Mouse (Mus musculus): ENCODE results near the gene Rabep1.

The Rabep1 gene

GRCm38 (mm10) chr11:70844559-70845456 is at the start of gene Rabep1:
Gene Rabep1 (plus strand): TSS chr11:70844778.
- peak; percentile 96 for DNase-seq (ENCODE audit: low read depth, low spot score)

GRCm38 (mm10) chr11:70802208-70802864 is 42.2 kb upstream of the Rabep1 start:
- peak; percentile 28 for DNase-seq (ENCODE audit: low read depth, low spot score)

GRCm38 (mm10) chr11:70802865-70803261 is 41.7 kb upstream of the Rabep1 start:
- no peak for DNase-seq (ENCODE audit: low read depth, low spot score)

DNA sequence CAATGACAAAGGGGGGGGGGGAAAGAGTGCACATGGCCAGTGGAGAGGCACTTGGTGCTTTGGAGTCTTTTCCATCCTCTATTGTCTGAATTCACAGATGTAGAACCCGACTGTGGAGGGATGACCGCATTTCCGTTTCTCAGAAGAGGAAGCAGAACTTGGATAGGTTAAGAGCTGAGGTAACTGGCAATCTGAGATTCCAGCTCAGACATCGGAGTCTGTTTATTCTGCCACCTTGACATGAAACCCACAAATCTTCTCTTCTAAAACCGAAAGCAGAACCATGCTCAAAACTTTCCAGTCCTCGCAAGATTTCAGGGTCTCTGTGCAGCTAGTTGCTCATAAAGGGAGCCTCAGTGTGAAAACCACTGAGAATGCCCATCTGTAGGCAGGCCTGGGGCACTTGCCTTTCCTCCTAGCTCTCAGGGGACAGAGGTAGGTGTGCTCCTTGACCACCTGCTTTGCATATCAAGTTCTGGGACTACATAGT is 40.8 kb upstream of the Rabep1 start:
- no peak for DNase-seq (ENCODE audit: low read depth, low spot score)

GRCm38 (mm10) chr11:70804395-70804794 is 40.2 kb upstream of the Rabep1 start:
- DNase-seq (ENCODE audit: low read depth, low spot score), result no peak

DNA sequence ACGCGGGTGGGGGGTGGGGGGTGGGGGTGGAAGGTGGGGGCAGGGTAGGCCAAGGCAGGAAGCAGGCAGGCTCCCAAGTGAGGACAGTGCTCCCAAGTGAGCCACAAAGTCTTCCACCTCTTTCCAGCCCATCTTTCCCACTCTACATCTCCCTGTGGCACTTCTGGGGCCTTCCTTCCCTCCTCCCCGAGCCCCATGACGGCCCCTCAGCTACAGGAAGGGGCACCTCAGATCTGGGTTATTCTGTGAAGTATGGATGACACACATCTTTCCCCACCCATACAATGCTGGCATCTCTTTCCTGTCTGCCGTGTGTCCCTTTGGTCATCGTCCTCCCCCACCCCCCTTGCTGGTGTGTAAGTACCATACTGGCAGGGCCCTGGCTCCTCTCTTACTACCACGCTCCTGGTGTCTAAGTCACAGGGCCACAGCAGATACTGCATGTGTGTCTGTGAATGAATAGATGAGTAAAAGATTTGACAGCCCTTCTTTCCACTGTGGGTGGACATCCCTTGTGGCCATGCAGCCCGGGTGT is 38.9 kb upstream of the Rabep1 start:
- DNase-seq (ENCODE audit: low read depth, low spot score), result no peak

DNA sequence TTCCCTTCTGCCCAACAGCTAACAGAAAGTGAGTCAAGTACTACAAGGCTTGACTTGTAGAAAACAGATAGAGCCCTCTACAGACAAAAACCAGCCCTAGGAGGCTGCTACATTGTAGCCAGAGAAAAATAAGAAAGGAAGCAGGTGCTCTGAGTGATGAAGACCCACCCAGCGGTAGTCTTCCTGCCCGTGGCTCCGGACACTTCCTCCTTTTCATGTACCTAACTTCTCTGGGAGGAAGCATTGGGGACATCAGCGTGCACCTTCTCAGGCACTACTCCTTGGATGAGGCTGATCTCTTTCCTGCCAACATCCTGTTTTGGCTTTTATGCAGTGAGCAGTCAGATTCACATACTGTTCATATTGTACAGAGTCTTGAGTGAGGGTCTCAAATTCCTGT is 37.9 kb upstream of the Rabep1 start:
- DNase-seq (ENCODE audit: low read depth, low spot score), result no peak

DNA sequence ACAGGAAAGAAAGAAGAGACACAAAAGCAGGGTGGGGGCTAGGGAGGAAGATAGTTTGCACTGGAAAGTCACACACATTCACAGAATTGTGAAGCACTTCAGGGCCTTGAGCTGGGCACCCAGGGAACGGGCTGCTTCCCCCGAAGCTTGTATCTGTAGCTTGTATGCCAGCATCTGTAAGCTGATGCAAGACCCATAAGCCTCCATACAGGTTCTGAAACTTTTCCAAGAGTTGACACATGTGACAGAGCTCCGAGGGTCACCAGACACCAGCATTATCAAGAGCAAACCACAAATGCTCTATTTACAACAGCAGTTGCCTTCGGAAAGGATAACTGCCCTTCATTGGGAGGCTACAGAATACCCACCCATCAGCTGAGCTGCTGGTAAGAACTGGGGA is 36.9 kb upstream of the Rabep1 start:
- DNase-seq (ENCODE audit: low read depth, low spot score), result no peak

GRCm38 (mm10) chr11:70808101-70808500 is 36.5 kb upstream of the Rabep1 start:
- DNase-seq (ENCODE audit: low read depth, low spot score), result no peak

DNA sequence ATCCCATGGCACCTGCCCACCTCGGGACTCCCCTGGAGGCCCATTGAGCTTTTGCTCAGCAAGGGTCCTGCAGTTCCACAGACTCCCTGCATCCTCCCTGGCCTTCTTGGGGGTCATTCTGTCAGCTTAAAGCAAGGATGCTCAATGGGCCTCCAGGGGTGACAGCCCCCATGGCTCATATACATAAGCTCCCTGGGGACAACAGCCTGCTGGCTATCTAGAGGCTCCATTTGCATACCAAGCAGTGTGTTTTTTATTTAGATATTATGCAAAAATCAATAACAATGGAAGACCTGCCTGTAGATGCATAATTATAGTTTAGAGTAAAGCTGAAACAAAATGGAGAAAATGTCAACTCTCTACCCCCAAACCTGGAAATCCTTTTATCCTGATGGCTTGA is 35.6 kb upstream of the Rabep1 start:
- no peak for DNase-seq (ENCODE audit: low read depth, low spot score)

DNA sequence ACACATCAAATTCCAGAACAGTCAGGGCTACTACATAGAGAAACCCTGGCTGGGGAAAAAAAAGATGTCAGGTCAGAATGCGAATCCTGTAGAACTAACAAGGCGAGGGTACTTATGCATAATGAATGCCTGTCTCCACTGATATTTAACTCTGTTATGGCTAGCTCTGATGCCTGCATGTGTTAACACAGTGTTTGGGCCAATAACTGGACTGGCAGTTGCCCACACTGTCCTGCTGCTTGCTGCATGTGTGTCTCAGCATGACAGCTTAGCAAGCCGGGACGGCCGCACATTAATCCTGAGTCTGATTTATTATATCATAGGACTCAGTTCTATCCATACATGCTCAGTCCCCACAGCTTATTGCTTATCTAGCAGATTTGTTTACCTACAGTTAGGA is 33.5 kb upstream of the Rabep1 start:
- no peak for DNase-seq (ENCODE audit: low read depth, low spot score)

GRCm38 (mm10) chr11:70811471-70812240 is 32.9 kb upstream of the Rabep1 start:
- DNase-seq (ENCODE audit: low read depth, low spot score), result no peak

DNA sequence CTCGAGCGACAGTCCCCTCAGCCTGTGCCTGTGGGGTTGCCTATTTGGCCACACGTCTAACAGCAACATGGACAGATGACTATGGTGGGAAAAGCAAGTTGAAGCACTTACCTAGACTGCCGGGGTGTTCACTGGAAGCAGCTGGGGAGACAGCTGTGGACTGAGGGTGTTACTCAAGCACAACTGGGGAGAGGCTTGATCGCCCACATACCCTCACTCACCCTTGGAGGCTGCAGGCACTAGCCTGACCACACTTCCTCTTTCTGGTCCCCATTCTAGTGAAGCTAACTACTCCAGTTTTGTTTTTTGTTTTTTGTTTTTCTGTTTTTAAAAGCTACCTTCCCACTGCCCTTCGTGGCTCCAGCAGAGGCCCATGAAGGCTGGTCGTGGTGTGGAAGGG is 32.2 kb upstream of the Rabep1 start, which contains the start of gene Scimp:
Gene Scimp, minus strand, starts transcription at position 222 of the 400 bp plus-strand sequence.
- no peak for DNase-seq (ENCODE audit: low read depth, low spot score)

- peak; percentile 15 for DNase-seq (ENCODE audit: low read depth, low spot score)
Measured at GRCm38 (mm10) chr11:70815071-70815470, 29.5 kb upstream of the Rabep1 start.

GRCm38 (mm10) chr11:70815498-70816078 is 29.0 kb upstream of the Rabep1 start:
- DNase-seq (ENCODE audit: low read depth, low spot score), result peak; percentile 83

GRCm38 (mm10) chr11:70816770-70817169 is 27.8 kb upstream of the Rabep1 start:
- DNase-seq (ENCODE audit: low read depth, low spot score), result no peak

DNA sequence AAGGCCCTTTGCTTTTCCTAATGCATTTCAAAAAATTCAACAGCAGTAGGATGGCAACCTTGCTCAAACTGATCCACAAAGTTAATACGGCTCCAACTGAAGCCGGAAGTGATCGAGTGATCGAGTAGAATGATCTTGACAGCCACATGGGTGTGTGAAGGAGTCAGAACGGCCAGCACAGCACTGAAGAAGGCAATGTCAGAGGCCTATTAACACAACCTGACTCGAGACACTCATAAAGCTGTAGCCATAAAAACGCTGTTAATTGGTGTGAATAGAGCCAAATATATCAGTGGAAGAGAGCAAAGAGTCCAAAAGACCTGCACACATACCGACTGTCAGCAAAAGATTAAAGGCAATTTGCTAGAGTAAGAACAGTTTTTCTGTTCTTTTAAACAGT is 24.5 kb upstream of the Rabep1 start:
- no peak for DNase-seq (ENCODE audit: low read depth, low spot score)

DNA sequence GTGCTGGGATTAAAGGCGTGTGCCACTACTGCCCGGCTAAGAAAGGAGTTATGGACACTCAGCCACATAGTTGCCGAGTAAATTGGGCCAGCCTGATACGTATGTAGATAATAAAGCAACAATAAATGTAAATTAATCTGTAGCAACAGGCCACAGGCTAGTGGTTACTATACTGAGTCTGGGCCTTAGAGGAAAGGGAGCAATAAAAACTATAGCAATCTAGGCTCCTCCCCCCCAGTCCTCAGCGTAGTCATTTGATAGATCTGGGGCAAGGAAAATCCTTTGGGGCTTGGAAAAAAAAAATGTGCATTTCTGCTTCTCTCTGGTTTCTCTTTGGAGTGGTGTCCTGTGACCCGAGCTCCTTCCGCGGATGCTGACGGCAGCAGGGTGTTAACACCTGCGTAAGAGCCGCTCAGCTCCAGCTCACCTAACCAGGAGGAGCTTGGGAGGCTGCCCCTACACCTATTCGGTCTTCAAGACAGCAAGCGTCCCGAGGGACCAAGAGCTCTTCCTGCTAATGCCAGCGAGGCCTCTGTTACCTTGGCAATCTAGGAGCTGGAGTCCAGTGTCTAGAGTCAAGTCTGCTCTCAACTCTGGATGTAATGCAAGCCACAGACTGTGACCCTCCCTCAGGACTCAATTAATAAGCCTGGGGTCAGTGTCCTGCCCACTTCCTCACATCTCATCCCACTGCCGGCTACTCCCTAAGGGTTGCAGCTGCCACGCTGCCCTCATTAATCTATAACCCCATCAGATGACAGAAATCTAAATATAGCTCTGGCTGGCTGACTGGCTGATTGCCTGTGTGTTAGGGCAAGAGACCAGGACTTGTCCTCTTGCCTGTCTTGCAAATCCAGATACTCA is 22.6 kb upstream of the Rabep1 start:
- DNase-seq (ENCODE audit: low read depth, low spot score), result no peak

DNA sequence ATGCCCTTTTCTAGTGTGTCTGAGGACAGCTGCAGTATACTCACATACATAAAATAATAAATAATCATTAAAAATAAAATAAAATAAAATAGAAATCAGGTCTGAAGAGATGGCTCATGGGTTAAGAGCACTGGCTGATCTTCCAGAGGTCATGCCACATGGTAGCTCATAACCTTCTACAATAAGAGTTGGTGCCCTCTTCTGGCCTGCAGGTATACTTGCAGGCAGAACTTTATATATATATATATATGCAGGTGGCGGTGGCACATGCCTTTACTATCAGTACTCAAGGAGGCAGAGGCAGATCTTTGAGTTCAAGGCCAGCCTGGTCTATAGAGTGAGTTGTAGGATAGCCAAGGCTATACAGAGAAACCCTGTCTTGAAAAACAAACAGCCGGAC is 18.4 kb upstream of the Rabep1 start:
- peak; percentile 48 for DNase-seq (ENCODE audit: low read depth, low spot score)

GRCm38 (mm10) chr11:70828975-70829615 is 15.5 kb upstream of the Rabep1 start:
- DNase-seq (ENCODE audit: low read depth, low spot score), result no peak

All from ES-CJ7 (cell line).